Mouse (Mus musculus) lung, embryonic 16.5 days (tissue): Measurements from ENCODE around the gene Pilra. TPM values are rescaled to one million over a fixed set of nuclear protein-coding genes. Genes with fewer than 3 reads are reported as not detected.
"Not testable (repeated sequence)": the region's sequence is repeated elsewhere in the genome, so short reads cannot be mapped to it uniquely, and the experiment has no call there.

ENCODE experiments used
- ATAC-seq: fragments of 200-750 bp; cut with Nextera tagmentation; 2 replicates; pipeline ENCODE4 v1.8.0; 2017; ENCODE audit warnings: low read depth, mild to moderate bottlenecking, moderate library complexity
- H3K27ac ChIP-seq: fragments of 300-500 bp; sonication (generic); 2 replicates; pipeline ENCODE4 v1.5.1; 2014; ENCODE audit warnings: mild to moderate bottlenecking, control low read depth, low read length
- H3K27me3 ChIP-seq: fragments of 300-500 bp; sonication (generic); 2 replicates; pipeline ENCODE4 v1.6.1; 2014; ENCODE audit warnings: low read depth, low read length, mixed read lengths; ENCODE audit not compliant: control insufficient read depth, insufficient read depth
- H3K36me3 ChIP-seq: fragments of 300-500 bp; sonication (generic); 2 replicates; pipeline ENCODE4 v1.6.1; 2014; ENCODE audit warnings: low read length; ENCODE audit not compliant: control insufficient read depth, insufficient read depth
- H3K4me1 ChIP-seq: fragments of 300-500 bp; sonication (generic); replicated peaks from 2 replicates; pipeline ENCODE4 v1.6.1; 2014; ENCODE audit warnings: low read length, mixed read lengths; ENCODE audit not compliant: control insufficient read depth, insufficient read depth
- H3K4me2 ChIP-seq: fragments of 300-500 bp; sonication (generic); 2 replicates; pipeline ENCODE4 v1.6.1; 2014; ENCODE audit warnings: low read depth, low read length, control low read depth
- H3K4me3 ChIP-seq: fragments of 300-500 bp; sonication (generic); 2 replicates; pipeline ENCODE4 v1.5.1; 2014; ENCODE audit warnings: mild to moderate bottlenecking, low read length, control low read depth
- H3K9ac ChIP-seq: fragments of 300-500 bp; sonication (generic); 2 replicates; pipeline ENCODE4 v1.6.1; 2014; ENCODE audit warnings: low read length, control low read depth
- H3K9me3 ChIP-seq: fragments of 300-500 bp; sonication (generic); 2 replicates; pipeline ENCODE4 v1.6.1; 2016; ENCODE audit warnings: low read length; ENCODE audit not compliant: control insufficient read depth
- WGBS: fragments of 180-500 bp; shearing (Covaris S2); extraction: QIAGEN DNeasy Blood & Tissue Kit; methylation state at CpG from one replicate; pipeline ENCODE4 v1.1.7; 2014; 5-methylcytosine and 5-hydroxymethylcytosine counted together
- polyA plus RNA-seq: library from polyadenylated mRNA; unstranded; fragments of >200 nt; fragmentation: Nextera tagmentation; extraction: Ambion mirVana; gene quantifications from 2 replicates; pipeline ENCODE4 v1.2.1, GENCODE M21; 2015

The Pilra gene
- polyA plus RNA-seq: 4.4 and 5.2 TPM in 2 replicates

- not testable (repeated sequence) for H3K9me3 ChIP-seq, ATAC-seq, H3K9ac ChIP-seq, H3K27ac ChIP-seq, H3K4me2 ChIP-seq, H3K27me3 ChIP-seq, H3K4me3 ChIP-seq, H3K4me1 ChIP-seq, H3K36me3 ChIP-seq
- 65% methylated on average over 2 of the region's 2 CpGs for WGBS
Measured at GRCm38 (mm10) chr5:137835966-137836520, at the start of gene Pilra. TSS of gene Pilra (minus strand) at chr5:137836281.

- Histone ChIP-seq H3K27ac (no peak overlapping the region), H3K4me2 (no peak overlapping the region), H3K36me3 (no peaks in the 10 kb centered on the region), H3K27me3 (no peaks in the 10 kb centered on the region), H3K4me1 (no peaks in the 10 kb centered on the region), H3K9me3 (no peaks in the 10 kb centered on the region), H3K9ac (no peak overlapping the region), H3K4me3 (no peak overlapping the region)
- ATAC-seq: no peak
- WGBS: 66% methylated on average over 3 of the region's 3 CpGs
Measured at GRCm38 (mm10) chr5:137883345-137883744, 47.3 kb upstream of the Pilra start.

- no peak overlapping the region for H3K4me3 ChIP-seq
- 75% methylated on average over 4 of the region's 4 CpGs for WGBS
Measured at GRCm38 (mm10) chr5:137882922-137883321, 46.8 kb upstream of the Pilra start.

GRCm38 (mm10) chr5:137877860-137878259 lies 41.8 kb upstream of the Pilra start:
- H3K9me3 ChIP-seq: no peaks in the 10 kb centered on the region
- WGBS: 56% methylated on average over 2 of the region's 2 CpGs
- H3K36me3 ChIP-seq: no peaks in the 10 kb centered on the region
- H3K27me3 ChIP-seq: no peaks in the 10 kb centered on the region
- no peak overlapping the region for H3K4me2 ChIP-seq
- no peak overlapping the region for H3K4me3 ChIP-seq
- H3K9ac ChIP-seq: no peak overlapping the region
- no peak for ATAC-seq
- H3K4me1 ChIP-seq: no peaks in the 10 kb centered on the region
- no peak overlapping the region for H3K27ac ChIP-seq

More at GRCm38 (mm10) chr5:137882922-137883321, 46.8 kb upstream of the Pilra start:
- H3K9me3 ChIP-seq: no peaks in the 10 kb centered on the region
- no peak overlapping the region for H3K9ac ChIP-seq
- H3K4me2 ChIP-seq: no peak overlapping the region
- H3K27me3 ChIP-seq: no peaks in the 10 kb centered on the region
- no peak for ATAC-seq
- no peak overlapping the region for H3K27ac ChIP-seq
- no peaks in the 10 kb centered on the region for H3K36me3 ChIP-seq
- no peaks in the 10 kb centered on the region for H3K4me1 ChIP-seq

- Histone ChIP-seq H3K27me3 (no peaks in the 10 kb centered on the region), H3K9me3 (no peaks in the 10 kb centered on the region), H3K4me2 (no peak overlapping the region), H3K27ac (no peak overlapping the region), H3K4me3 (no peak overlapping the region), H3K36me3 (no peaks in the 10 kb centered on the region), H3K4me1 (no peaks in the 10 kb centered on the region), H3K9ac (no peak overlapping the region)
- 66% methylated on average over 2 of the region's 2 CpGs for WGBS
- no peak for ATAC-seq
Measured at GRCm38 (mm10) chr5:137875054-137875453, 39.0 kb upstream of the Pilra start.

GRCm38 (mm10) chr5:137872381-137872702 lies 36.3 kb upstream of the Pilra start:
- H3K36me3 ChIP-seq, H3K9ac ChIP-seq, H3K9me3 ChIP-seq, H3K27ac ChIP-seq, H3K4me2 ChIP-seq, H3K4me3 ChIP-seq, H3K4me1 ChIP-seq, H3K27me3 ChIP-seq, ATAC-seq: not testable (repeated sequence)
- 29% methylated on average over 1 of the region's 1 CpGs for WGBS

- H3K27me3 ChIP-seq, H3K9me3 ChIP-seq, H3K4me1 ChIP-seq, H3K36me3 ChIP-seq, ATAC-seq, H3K4me2 ChIP-seq, H3K9ac ChIP-seq, H3K27ac ChIP-seq, H3K4me3 ChIP-seq: not testable (repeated sequence)
- WGBS: 69% methylated on average over 2 of the region's 3 CpGs
Measured at GRCm38 (mm10) chr5:137871644-137872380, 35.7 kb upstream of the Pilra start, which contains the start of gene Pilrb2. TSS of gene Pilrb2 (minus strand) at chr5:137871815.

GRCm38 (mm10) chr5:137868600-137868999 lies 32.5 kb upstream of the Pilra start:
- H3K4me1 ChIP-seq, H3K4me2 ChIP-seq, H3K27ac ChIP-seq, H3K9ac ChIP-seq, H3K4me3 ChIP-seq, H3K9me3 ChIP-seq, H3K27me3 ChIP-seq, H3K36me3 ChIP-seq: not testable (repeated sequence)
- peak; percentile 93 for ATAC-seq
- 38% methylated on average over 2 of the region's 2 CpGs for WGBS

GRCm38 (mm10) chr5:137864008-137864407 lies 27.9 kb upstream of the Pilra start:
- not testable (repeated sequence) for H3K9ac ChIP-seq, H3K4me3 ChIP-seq, H3K4me1 ChIP-seq, H3K27ac ChIP-seq, H3K9me3 ChIP-seq, H3K27me3 ChIP-seq, ATAC-seq, H3K4me2 ChIP-seq, H3K36me3 ChIP-seq
- WGBS: 89% methylated on average over 1 of the region's 1 CpGs
